Mouse (Mus musculus): ENCODE data around the gene Ptpn6. TPM values are rescaled to one million over a fixed set of nuclear protein-coding genes. Genes with fewer than 3 reads are reported as not detected.

Ptpn6 gene
- polyA plus RNA-seq, 1 experiment from 2014 or later: 5.6 TPM

MicroRNAs encoded within 50 kb of the gene (microRNA counts, 519-probe panel; counts per million panel counts)
- microRNA mmu-miR-141: not detected
- not detected for microRNA mmu-miR-200c

Small RNA genes within 50 kb of the gene (microRNA-seq; reads per million reads assigned to microRNA genes)
- gene Mir141 (26.9 reads per million, percentile 37 among the genes with 10 or more reads in this experiment), gene Mir200c (174 reads per million, percentile 60 among the genes with 10 or more reads in this experiment)

Other genes with a start within 250 kb of the Ptpn6 start
- gene C1rl, start 245.6 kb downstream of the Ptpn6 start, polyA plus RNA-seq (2016; fragmentation: Nextera tagmentation; extraction: Ambion mirVana): 0.17 and 0.29 TPM in 2 replicates
- 0.11 and 0.22 TPM in 2 replicates for gene C1ra, start 226.3 kb downstream of the Ptpn6 start, polyA plus RNA-seq (2016; fragmentation: Nextera tagmentation; extraction: Ambion mirVana)
- 0.43 and 0.80 TPM in 2 replicates for gene C1s1, start 196.4 kb downstream of the Ptpn6 start, polyA plus RNA-seq (2016; fragmentation: Nextera tagmentation; extraction: Ambion mirVana)
- gene C1rb, start 168.4 kb downstream of the Ptpn6 start, polyA plus RNA-seq (2016; fragmentation: Nextera tagmentation; extraction: Ambion mirVana): not detected in 2 replicates
- 0.21 TPM in 1 of 2 replicates, not detected in the other for gene C1s2, start 102.6 kb downstream of the Ptpn6 start, polyA plus RNA-seq (2016; fragmentation: Nextera tagmentation; extraction: Ambion mirVana)
- 37.5 and 37.9 TPM in 2 replicates for gene Lpcat3, start 75.7 kb downstream of the Ptpn6 start, polyA plus RNA-seq (2016; fragmentation: Nextera tagmentation; extraction: Ambion mirVana)
- 161 and 170 TPM in 2 replicates for gene Emg1, start 26.5 kb downstream of the Ptpn6 start, polyA plus RNA-seq (2016; fragmentation: Nextera tagmentation; extraction: Ambion mirVana)
- gene Phb2, start 26.4 kb downstream of the Ptpn6 start, polyA plus RNA-seq (2016; fragmentation: Nextera tagmentation; extraction: Ambion mirVana): 308 and 315 TPM in 2 replicates
- 523 and 554 TPM in 2 replicates for gene Grcc10, start 2.7 kb upstream of the Ptpn6 start, polyA plus RNA-seq (2016; fragmentation: Nextera tagmentation; extraction: Ambion mirVana)
- gene Gm45234, start 17.3 kb upstream of the Ptpn6 start, polyA plus RNA-seq (2016; fragmentation: Nextera tagmentation; extraction: Ambion mirVana): not detected in 2 replicates
- 15.6 and 18.0 TPM in 2 replicates for gene Atn1, start 17.8 kb upstream of the Ptpn6 start, polyA plus RNA-seq (2016; fragmentation: Nextera tagmentation; extraction: Ambion mirVana)
- 9.0 and 9.4 TPM in 2 replicates for gene Eno2, start 31.0 kb upstream of the Ptpn6 start, polyA plus RNA-seq (2016; fragmentation: Nextera tagmentation; extraction: Ambion mirVana)
- gene Lrrc23, start 41.0 kb upstream of the Ptpn6 start, polyA plus RNA-seq (2016; fragmentation: Nextera tagmentation; extraction: Ambion mirVana): 2.3 and 4.6 TPM in 2 replicates
- 8.1 and 8.6 TPM in 2 replicates for gene Spsb2, start 69.9 kb upstream of the Ptpn6 start, polyA plus RNA-seq (2016; fragmentation: Nextera tagmentation; extraction: Ambion mirVana)
- 423 and 428 TPM in 2 replicates for gene Tpi1, start 75.6 kb upstream of the Ptpn6 start, polyA plus RNA-seq (2016; fragmentation: Nextera tagmentation; extraction: Ambion mirVana)
- 213 and 214 TPM in 2 replicates for gene Usp5, start 90.8 kb upstream of the Ptpn6 start, polyA plus RNA-seq (2016; fragmentation: Nextera tagmentation; extraction: Ambion mirVana)
- gene Cdca3, start 90.8 kb upstream of the Ptpn6 start, polyA plus RNA-seq (2016; fragmentation: Nextera tagmentation; extraction: Ambion mirVana): 168 and 169 TPM in 2 replicates
- gene Gnb3, start 101.6 kb upstream of the Ptpn6 start, polyA plus RNA-seq (2016; fragmentation: Nextera tagmentation; extraction: Ambion mirVana): 5.5 TPM in 2 replicates
- gene P3h3, start 119.0 kb upstream of the Ptpn6 start, polyA plus RNA-seq (2016; fragmentation: Nextera tagmentation; extraction: Ambion mirVana): 21.4 and 25.6 TPM in 2 replicates
- 11.8 and 11.9 TPM in 2 replicates for gene Gpr162, start 125.3 kb upstream of the Ptpn6 start, polyA plus RNA-seq (2016; fragmentation: Nextera tagmentation; extraction: Ambion mirVana)
- gene Cd4, start 149.5 kb upstream of the Ptpn6 start, polyA plus RNA-seq (2016; fragmentation: Nextera tagmentation; extraction: Ambion mirVana): 0.20 TPM in 1 of 2 replicates, not detected in the other
- gene Lag3, start 173.0 kb upstream of the Ptpn6 start, polyA plus RNA-seq (2016; fragmentation: Nextera tagmentation; extraction: Ambion mirVana): 1.9 and 3.1 TPM in 2 replicates
- 525 and 672 TPM in 2 replicates for gene Ptms, start 181.4 kb upstream of the Ptpn6 start, polyA plus RNA-seq (2016; fragmentation: Nextera tagmentation; extraction: Ambion mirVana)
- gene Mlf2, start 192.7 kb upstream of the Ptpn6 start, polyA plus RNA-seq (2016; fragmentation: Nextera tagmentation; extraction: Ambion mirVana): 452 and 459 TPM in 2 replicates
- gene Cops7a, start 226.8 kb upstream of the Ptpn6 start, polyA plus RNA-seq (2016; fragmentation: Nextera tagmentation; extraction: Ambion mirVana): 100 and 105 TPM in 2 replicates

Data from midbrain, embryonic 12.5 days (tissue).